Mouse (Mus musculus): ENCODE data around the gene Rab44. TPM values are rescaled to one million over a fixed set of nuclear protein-coding genes. Genes with fewer than 3 reads are reported as not detected.

Gene Rab44
- polyA plus RNA-seq, 1 experiment from 2014 or later = 6.3 TPM

- 0 out of 2 replicates have a peak, but pooled peaks cover 3% of the 10 kb centered on the region for H3K9me3 ChIP-seq (ENCODE audit: low read length)
- H3K27me3 ChIP-seq (ENCODE audit: insufficient read depth, low read length) = no peaks in the 10 kb centered on the region
- H3K36me3 ChIP-seq (replicated peaks; ENCODE audit: insufficient read depth, low read length) = no peaks in the 10 kb centered on the region
- no peak overlapping the region for H3K4me3 ChIP-seq (ENCODE audit: low read depth, low read length)
- peak; percentile 83 for ATAC-seq
- no peaks in the 10 kb centered on the region; the same call in 1 of the 2 replicates for H3K4me1 ChIP-seq (ENCODE audit: insufficient read depth)
- WGBS (ENCODE audit: insufficient replicate concordance) = 43% methylated on average over 8 of the region's 8 CpGs
- no peak overlapping the region for H3K9ac ChIP-seq (replicated peaks)
- H3K4me2 ChIP-seq (ENCODE audit: low read depth, low read length) = no peak overlapping the region
- peak; percentile 40 for DNase-seq
- no peak overlapping the region for H3K27ac ChIP-seq (ENCODE audit: low read depth)
- TF ChIP-seq CTCF (IDR thresholded peaks at IDR 0.05; ENCODE audit: low read depth) (no peak), EP300 (IDR thresholded peaks at IDR 0.05; ENCODE audit: low read depth) (no peak)
Observed at GRCm38 (mm10) chr17:29156866-29157265, 42.9 kb downstream of the Rab44 start.

GRCm38 (mm10) chr17:29158899-29159298, 45.0 kb downstream of the Rab44 start:
- no peak for DNase-seq

GRCm38 (mm10) chr17:29159320-29159719, 45.4 kb downstream of the Rab44 start:
- 96% methylated on average over 5 of the region's 5 CpGs for WGBS (ENCODE audit: insufficient replicate concordance)
- Histone ChIP-seq H3K27ac (ENCODE audit: low read depth) (no peak overlapping the region), H3K27me3 (ENCODE audit: insufficient read depth, low read length) (no peaks in the 10 kb centered on the region), H3K9me3 (ENCODE audit: low read length) (0 out of 2 replicates have a peak, but pooled peaks cover 3% of the 10 kb centered on the region), H3K9ac (replicated peaks) (no peak overlapping the region), H3K4me1 (ENCODE audit: insufficient read depth) (peaks cover 5% of the 10 kb centered on the region), H3K4me3 (ENCODE audit: low read depth, low read length) (no peak overlapping the region), H3K4me2 (ENCODE audit: low read depth, low read length) (no peak overlapping the region), H3K36me3 (replicated peaks; ENCODE audit: insufficient read depth, low read length) (no peaks in the 10 kb centered on the region)
- TF ChIP-seq EP300 (IDR thresholded peaks at IDR 0.05; ENCODE audit: low read depth) (no peak), CTCF (IDR thresholded peaks at IDR 0.05; ENCODE audit: low read depth) (no peak)
- ATAC-seq = no peak
- no peak for DNase-seq

More at GRCm38 (mm10) chr17:29158899-29159298, 45.0 kb downstream of the Rab44 start:
- 84% methylated on average over 15 of the region's 15 CpGs for WGBS (ENCODE audit: insufficient replicate concordance)
- H3K4me2 ChIP-seq (ENCODE audit: low read depth, low read length) = no peak overlapping the region
- H3K9ac ChIP-seq (replicated peaks) = no peak overlapping the region
- peaks cover 3% of the 10 kb centered on the region; the same call in 1 of the 2 replicates for H3K4me1 ChIP-seq (ENCODE audit: insufficient read depth)
- no peak for ATAC-seq
- TF ChIP-seq EP300 (IDR thresholded peaks at IDR 0.05; ENCODE audit: low read depth) (no peak), CTCF (IDR thresholded peaks at IDR 0.05; ENCODE audit: low read depth) (no peak)
- H3K27me3 ChIP-seq (ENCODE audit: insufficient read depth, low read length) = no peaks in the 10 kb centered on the region
- H3K4me3 ChIP-seq (ENCODE audit: low read depth, low read length) = no peak overlapping the region
- no peak overlapping the region for H3K27ac ChIP-seq (ENCODE audit: low read depth)
- H3K36me3 ChIP-seq (replicated peaks; ENCODE audit: insufficient read depth, low read length) = no peaks in the 10 kb centered on the region
- H3K9me3 ChIP-seq (ENCODE audit: low read length) = 0 out of 2 replicates have a peak, but pooled peaks cover 3% of the 10 kb centered on the region

GRCm38 (mm10) chr17:29159743-29160455, 46.0 kb downstream of the Rab44 start:
- Histone ChIP-seq H3K27ac (ENCODE audit: low read depth) (no peak overlapping the region), H3K9ac (replicated peaks) (no peak overlapping the region), H3K36me3 (replicated peaks; ENCODE audit: insufficient read depth, low read length) (no peaks in the 10 kb centered on the region), H3K4me3 (ENCODE audit: low read depth, low read length) (no peak overlapping the region), H3K27me3 (ENCODE audit: insufficient read depth, low read length) (no peaks in the 10 kb centered on the region), H3K9me3 (ENCODE audit: low read length) (0 out of 2 replicates have a peak, but pooled peaks cover 3% of the 10 kb centered on the region), H3K4me1 (ENCODE audit: insufficient read depth) (peaks cover 11% of the 10 kb centered on the region), H3K4me2 (ENCODE audit: low read depth, low read length) (no peak overlapping the region)
- ATAC-seq (no peak), DNase-seq (no peak)
- WGBS (ENCODE audit: insufficient replicate concordance) = 82% methylated on average over 16 of the region's 16 CpGs
- TF ChIP-seq EP300 (IDR thresholded peaks at IDR 0.05; ENCODE audit: low read depth) = no peak
- TF ChIP-seq CTCF (IDR thresholded peaks at IDR 0.05; ENCODE audit: low read depth) = no peak

GRCm38 (mm10) chr17:29162334-29162733, 48.4 kb downstream of the Rab44 start:
- DNase-seq (no peak), ATAC-seq (no peak)
- no peak overlapping the region for H3K9ac ChIP-seq (replicated peaks)
- 0 out of 2 replicates have a peak, but pooled peaks cover 3% of the 10 kb centered on the region for H3K9me3 ChIP-seq (ENCODE audit: low read length)
- H3K4me3 ChIP-seq (ENCODE audit: low read depth, low read length) = no peak overlapping the region
- H3K4me2 ChIP-seq (ENCODE audit: low read depth, low read length) = no peak overlapping the region
- H3K27ac ChIP-seq (ENCODE audit: low read depth) = no peak overlapping the region
- no peaks in the 10 kb centered on the region for H3K36me3 ChIP-seq (replicated peaks; ENCODE audit: insufficient read depth, low read length)
- TF ChIP-seq EP300 (IDR thresholded peaks at IDR 0.05; ENCODE audit: low read depth) = no peak
- no peak for TF ChIP-seq CTCF (IDR thresholded peaks at IDR 0.05; ENCODE audit: low read depth)
- peaks cover 24% of the 10 kb centered on the region for H3K4me1 ChIP-seq (ENCODE audit: insufficient read depth)
- no peaks in the 10 kb centered on the region for H3K27me3 ChIP-seq (ENCODE audit: insufficient read depth, low read length)
- 80% methylated on average over 13 of the region's 13 CpGs for WGBS (ENCODE audit: insufficient replicate concordance)

GRCm38 (mm10) chr17:29164469-29165111, 50.6 kb downstream of the Rab44 start:
- H3K27me3 ChIP-seq (ENCODE audit: insufficient read depth, low read length) = no peaks in the 10 kb centered on the region
- TF ChIP-seq CTCF (IDR thresholded peaks at IDR 0.05; ENCODE audit: low read depth) (no peak), EP300 (IDR thresholded peaks at IDR 0.05; ENCODE audit: low read depth) (no peak)
- ATAC-seq (peak; percentile 45), DNase-seq (peak; percentile 70)
- peak overlapping the region; percentile 44 for H3K4me2 ChIP-seq (ENCODE audit: low read depth, low read length)
- H3K9ac ChIP-seq (replicated peaks) = no peak overlapping the region
- H3K36me3 ChIP-seq (replicated peaks; ENCODE audit: insufficient read depth, low read length) = no peaks in the 10 kb centered on the region
- no peak overlapping the region for H3K4me3 ChIP-seq (ENCODE audit: low read depth, low read length)
- peak overlapping the region; percentile 62 for H3K27ac ChIP-seq (ENCODE audit: low read depth)
- H3K9me3 ChIP-seq (ENCODE audit: low read length) = 0 out of 2 replicates have a peak, but pooled peaks cover 3% of the 10 kb centered on the region
- peaks cover 27% of the 10 kb centered on the region for H3K4me1 ChIP-seq (ENCODE audit: insufficient read depth)
- 9% methylated on average over 17 of the region's 17 CpGs for WGBS (ENCODE audit: insufficient replicate concordance)
